In genomic region chrX:104262468-104262867, GRCm38 (mm10) we compare ENCODE assay signal across 25 mouse cellular contexts.
A peak's percentile ranks its signal among the peaks of the same experiment; 100 is the strongest.
DNase-seq lines count a peak whose midpoint lies in the region; ATAC-seq and TF ChIP-seq lines count a peak whose summit lies in the region.
"Had no signal": no experiment of that assay in that cellular context is flagged by ENCODE, and none has a peak within 500 bp of the region (broad histone marks: within the 10 kb centered on the region; RNA-seq: fewer than 3 reads in every experiment).

No protein-coding gene starts in this region.

- no peak overlapping the region for H3K9ac ChIP-seq in MEL (ENCODE audit: control insufficient read depth, low read depth, low read length, poor library complexity, severe bottlenecking)
- no peak overlapping the region for H3K9ac ChIP-seq in forebrain, embryonic 14.5 days (ENCODE audit: low read length)
- H3K9ac ChIP-seq: forebrain, embryonic 13.5 days; hindbrain, embryonic 13.5 days; intestine, embryonic 15.5 days had no signal

- H3K4me1 ChIP-seq in MEL (ENCODE audit: control insufficient read depth in 1 of 2, insufficient read depth in 2 of 2, low read length in 2 of 2), result peaks cover 0 to 6% of the 10 kb centered on the region in 2 experiments; a peak in 1 of 4 replicates
- no peaks in the 10 kb centered on the region for H3K4me1 ChIP-seq in forebrain, embryonic 14.5 days (ENCODE audit: control insufficient read depth, insufficient read depth, low read length)
- H3K4me1 ChIP-seq: forebrain, embryonic 10.5 days; forebrain, embryonic 13.5 days; hindbrain, embryonic 10.5 days; hindbrain, embryonic 13.5 days; intestine, embryonic 15.5 days had no signal

- TF ChIP-seq POLR2A in MEL (IDR thresholded peaks at IDR 0.05; ENCODE audit: control insufficient read depth in 1 of 2, insufficient read depth in 1 of 2, low read depth in 1 of 2, low read length in 2 of 2, poor library complexity in 1 of 2), result no peak

- peak; percentile 76 for DNase-seq in MEL (ENCODE audit: low read depth, low spot score)
- DNase-seq in T-cell, adult 2 months (ENCODE audit: low spot score), result no peak
- DNase-seq in forebrain, embryonic 14.5 days (ENCODE audit: low spot score), result no peak
- no peak for DNase-seq in kidney, adult 8-10 months
- DNase-seq: adrenal gland, adult 2 months; adrenal gland, postnatal 14 days; B cell, adult 2 months; cerebellum, adult 11 months; cerebellum, adult 2 months; cerebellum, adult 9-11 months; cerebellum, postnatal 36 days; gastrocnemius, postnatal 25 days; heart, adult 2 months; kidney, adult 11 months had no signal

- H3K27me3 ChIP-seq in MEL (ENCODE audit: control insufficient read depth in 1 of 2, insufficient read depth in 2 of 2, low read length in 2 of 2), result no peaks in the 10 kb centered on the region
- no peaks in the 10 kb centered on the region for H3K27me3 ChIP-seq in forebrain, embryonic 14.5 days (replicated peaks; ENCODE audit: control insufficient read depth, insufficient read depth, low read length)
- H3K27me3 ChIP-seq: CH12.LX; forebrain, embryonic 13.5 days; intestine, embryonic 15.5 days had no signal

- peaks cover 0 to 19% of the 10 kb centered on the region in 2 experiments; a peak in 2 of 4 replicates for H3K36me3 ChIP-seq in MEL (ENCODE audit: control insufficient read depth in 1 of 2, insufficient read depth in 2 of 2, low read length in 2 of 2)
- H3K36me3 ChIP-seq in forebrain, embryonic 14.5 days (ENCODE audit: control insufficient read depth, insufficient read depth, low read length), result no peaks in the 10 kb centered on the region
- H3K36me3 ChIP-seq: forebrain, embryonic 10.5 days; G1E; hindbrain, embryonic 10.5 days; hindbrain, embryonic 13.5 days; intestine, embryonic 15.5 days had no signal

- TF ChIP-seq CTCF in MEL (IDR thresholded peaks at IDR 0.05 in 2 of 3, conservative IDR thresholded peaks at IDR 0.05 in 1 of 3; ENCODE audit: control insufficient read depth in 1 of 3, insufficient read depth in 1 of 3, low read depth in 2 of 3, low read length in 3 of 3, poor library complexity in 1 of 3, severe bottlenecking in 1 of 3), result no peak

- no peak overlapping the region for H3K4me2 ChIP-seq in forebrain, embryonic 14.5 days (ENCODE audit: low read length)
- H3K4me2 ChIP-seq: forebrain, embryonic 13.5 days; heart, embryonic 11.5 days; hindbrain, embryonic 13.5 days; intestine, embryonic 15.5 days had no signal

- no peaks in the 10 kb centered on the region for H3K9me3 ChIP-seq in MEL (replicated peaks; ENCODE audit: insufficient read depth, low read length)
- H3K9me3 ChIP-seq in forebrain, embryonic 14.5 days (replicated peaks; ENCODE audit: control insufficient read depth, low read length), result no peaks in the 10 kb centered on the region
- H3K9me3 ChIP-seq: forebrain, embryonic 10.5 days; forebrain, embryonic 13.5 days; G1E; hindbrain, embryonic 10.5 days; hindbrain, embryonic 13.5 days; intestine, embryonic 15.5 days had no signal

- H3K4me3 ChIP-seq in MEL (ENCODE audit: control insufficient read depth in 1 of 2, insufficient read depth in 1 of 2, low read depth in 2 of 2, low read length in 2 of 2), result no peak overlapping the region
- no peak overlapping the region for H3K4me3 ChIP-seq in forebrain, embryonic 14.5 days (ENCODE audit: low read depth, low read length)
- H3K4me3 ChIP-seq: forebrain, embryonic 10.5 days; forebrain, embryonic 13.5 days; heart, adult 2 months; hindbrain, embryonic 10.5 days; hindbrain, embryonic 13.5 days; intestine, embryonic 15.5 days had no signal

- TF ChIP-seq RAD21 in MEL (IDR thresholded peaks at IDR 0.05; ENCODE audit: low read depth, low read length), result no peak

- WGBS in forebrain, embryonic 14.5 days, result 97% methylated on average over 1 of the region's 1 CpGs

- H3K27ac ChIP-seq in MEL (ENCODE audit: control insufficient read depth, low read depth, low read length), result no peak overlapping the region
- H3K27ac ChIP-seq in forebrain, embryonic 14.5 days (ENCODE audit: low read depth, low read length), result no peak overlapping the region
- H3K27ac ChIP-seq: forebrain, embryonic 10.5 days; forebrain, embryonic 13.5 days; heart, adult 2 months; hindbrain, embryonic 10.5 days; hindbrain, embryonic 13.5 days; intestine, embryonic 15.5 days had no signal

- ATAC-seq in granulocyte monocyte progenitor cell, adult 5-6 weeks (replicated peaks; ENCODE audit: poor library complexity, severe bottlenecking), result peak; percentile 86
- peak; percentile 77 for ATAC-seq in megakaryocyte progenitor cell, adult 5-6 weeks (replicated peaks; ENCODE audit: poor library complexity)
- ATAC-seq in forebrain, embryonic 14.5 days, result no peak
- ATAC-seq: forebrain, embryonic 13.5 days; hindbrain, embryonic 16.5 days; intestine, embryonic 15.5 days had no signal

- peak; percentile 89 to 91 for TF ChIP-seq EP300 in MEL (IDR thresholded peaks at IDR 0.05; ENCODE audit: low read depth in 1 of 2, low read length in 2 of 2)

- H3K79me2 ChIP-seq in MEL (ENCODE audit: control insufficient read depth, insufficient read depth, low read length, poor library complexity), result no peaks in the 10 kb centered on the region

TF ChIP-seq in MEL, 35 proteins besides CTCF, POLR2A, EP300 and RAD21:
- TF ChIP-seq ZKSCAN1 (IDR thresholded peaks at IDR 0.05; ENCODE audit: low read depth, low read length) (no peak), HCFC1 (IDR thresholded peaks at IDR 0.05; ENCODE audit: low read depth, low read length) (no peak), TAL1 (IDR thresholded peaks at IDR 0.05; ENCODE audit: low read length) (peak; percentile 73), MEF2A (IDR thresholded peaks at IDR 0.05; ENCODE audit: extremely low read depth, insufficient replicate concordance, low read depth, low read length, poor library complexity, severe bottlenecking) (no peak), BHLHE40 (IDR thresholded peaks at IDR 0.05; ENCODE audit: borderline replicate concordance, low read depth, low read length) (no peak), UBTF (IDR thresholded peaks at IDR 0.05; ENCODE audit: borderline replicate concordance, insufficient read depth, low read depth, low read length) (no peak), POLR2AphosphoS5 (IDR thresholded peaks at IDR 0.05; ENCODE audit: borderline replicate concordance, low read depth, low read length) (no peak), ZC3H11A (IDR thresholded peaks at IDR 0.05; ENCODE audit: low read depth, low read length) (no peak), JUND (IDR thresholded peaks at IDR 0.05; ENCODE audit: low read depth, low read length) (no peak), POLR2AphosphoS2 (IDR thresholded peaks at IDR 0.05; ENCODE audit: low read length) (no peak), MYC (IDR thresholded peaks at IDR 0.05; ENCODE audit: low read depth, low read length) (no peak), ETS1 (IDR thresholded peaks at IDR 0.05; ENCODE audit: low read depth, low read length) (peak; percentile 70), KAT2A (conservative IDR thresholded peaks at IDR 0.05; ENCODE audit: low read depth, low read length) (no peak), USF2 (IDR thresholded peaks at IDR 0.05; ENCODE audit: borderline replicate concordance in 1 of 2, insufficient read depth in 1 of 2, low read depth in 1 of 2, low read length in 2 of 2) (no peak), SIN3A (IDR thresholded peaks at IDR 0.05; ENCODE audit: low read length) (peak; percentile 59), GATA1 (IDR thresholded peaks at IDR 0.05; ENCODE audit: low read depth, low read length) (peak; percentile 86), MYB (IDR thresholded peaks at IDR 0.05; ENCODE audit: low read depth, low read length) (no peak), E2F4 (IDR thresholded peaks at IDR 0.05; ENCODE audit: borderline replicate concordance, low read depth, low read length) (no peak), TCF12 (IDR thresholded peaks at IDR 0.05; ENCODE audit: low read depth, low read length) (peak; percentile 82), CHD2 (IDR thresholded peaks at IDR 0.05; ENCODE audit: low read length) (no peak), MXI1 (IDR thresholded peaks at IDR 0.05; ENCODE audit: low read depth, low read length) (peak; percentile 32; the same call in 1 of the 2 replicates), CHD1 (IDR thresholded peaks at IDR 0.05; ENCODE audit: low read depth, low read length) (no peak), SMC3 (IDR thresholded peaks at IDR 0.05; ENCODE audit: low read depth, low read length) (no peak), NELFE (IDR thresholded peaks at IDR 0.05; ENCODE audit: low read depth, low read length) (no peak), MAZ (IDR thresholded peaks at IDR 0.05; ENCODE audit: low read depth, low read length) (no peak), RCOR1 (IDR thresholded peaks at IDR 0.05; ENCODE audit: low read depth, low read length) (peak; percentile 93), MAFK (IDR thresholded peaks at IDR 0.05; ENCODE audit: borderline replicate concordance, low read depth, low read length) (no peak), NRF1 (IDR thresholded peaks at IDR 0.05; ENCODE audit: insufficient read depth, low read depth, low read length, poor library complexity, severe bottlenecking) (no peak), ZNF384 (IDR thresholded peaks at IDR 0.05; ENCODE audit: low read depth, low read length) (0 out of 2 replicates have a peak, but pooled peaks have one; percentile 20), GABPA (IDR thresholded peaks at IDR 0.05; ENCODE audit: low read depth, low read length) (no peak), USF1 (IDR thresholded peaks at IDR 0.05; ENCODE audit: low read depth, low read length) (no peak)
